Mouse (Mus musculus): Measurements from ENCODE around the gene Nmd3. TPM values are rescaled to one million over a fixed set of nuclear protein-coding genes. Genes with fewer than 3 reads are reported as not detected.

Gene Nmd3
- polyA plus RNA-seq, 1 experiment from 2014 or later: 109 TPM

DNA sequence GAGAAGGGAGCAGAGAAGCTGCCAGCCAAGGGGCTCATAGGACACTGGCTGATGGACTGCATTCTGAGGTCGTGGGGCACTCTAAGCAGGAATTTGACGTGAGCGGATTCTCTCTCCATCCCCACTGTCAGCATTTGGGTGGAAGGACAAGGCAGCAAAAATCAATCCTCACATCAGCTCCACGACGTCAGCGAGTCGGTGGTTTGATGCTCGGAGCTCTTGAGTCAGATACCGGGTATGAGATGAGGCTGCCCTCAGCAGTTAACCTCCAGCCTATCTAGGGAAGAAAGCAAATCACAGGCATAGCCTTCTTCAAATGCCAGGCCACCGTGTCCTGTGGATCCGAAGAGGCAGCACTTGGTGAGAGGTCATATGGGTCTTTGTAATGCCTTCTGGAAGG, 43.4 kb downstream of the Nmd3 start:
- H3K4me1 ChIP-seq: no peaks in the 10 kb centered on the region
- no peak for ATAC-seq (ENCODE audit: low FRiP score, low read depth)
- no peak overlapping the region for H3K4me3 ChIP-seq
- H3K9me3 ChIP-seq: no peaks in the 10 kb centered on the region
- no peak overlapping the region for H3K4me2 ChIP-seq (replicated peaks)
- WGBS: 96% methylated on average over 11 of the region's 11 CpGs
- no peak overlapping the region for H3K9ac ChIP-seq (replicated peaks)
- H3K36me3 ChIP-seq: peaks cover 14% of the 10 kb centered on the region
- H3K27ac ChIP-seq (replicated peaks): no peak overlapping the region
- no peaks in the 10 kb centered on the region for H3K27me3 ChIP-seq

DNA sequence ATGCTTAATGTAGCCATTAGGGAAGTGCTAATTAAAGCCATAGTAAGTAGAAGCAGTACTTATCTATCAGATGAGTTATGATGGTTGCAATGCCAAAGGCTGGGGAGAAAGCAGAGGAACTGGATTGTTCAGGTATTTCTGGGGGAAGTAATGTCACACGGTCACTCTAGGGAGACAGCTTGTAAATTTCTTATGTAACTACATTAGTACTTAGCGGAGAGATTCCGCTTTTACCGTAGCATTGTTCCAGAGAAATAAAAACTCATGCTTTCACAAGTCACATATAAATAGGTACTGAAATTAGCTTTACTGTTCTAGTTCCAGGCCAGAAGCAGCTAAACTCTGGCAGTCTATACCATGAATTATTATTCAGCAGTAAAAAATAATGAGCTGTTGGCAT, 47.4 kb downstream of the Nmd3 start:
- H3K4me2 ChIP-seq (replicated peaks): no peak overlapping the region
- H3K27me3 ChIP-seq: no peaks in the 10 kb centered on the region
- ATAC-seq (ENCODE audit: low FRiP score, low read depth): no peak
- no peak overlapping the region for H3K27ac ChIP-seq (replicated peaks)
- H3K36me3 ChIP-seq: peaks cover 14% of the 10 kb centered on the region
- H3K9ac ChIP-seq (replicated peaks): no peak overlapping the region
- H3K9me3 ChIP-seq: no peaks in the 10 kb centered on the region
- H3K4me3 ChIP-seq: no peak overlapping the region
- no peaks in the 10 kb centered on the region for H3K4me1 ChIP-seq
- 94% methylated on average over 4 of the region's 4 CpGs for WGBS

DNA sequence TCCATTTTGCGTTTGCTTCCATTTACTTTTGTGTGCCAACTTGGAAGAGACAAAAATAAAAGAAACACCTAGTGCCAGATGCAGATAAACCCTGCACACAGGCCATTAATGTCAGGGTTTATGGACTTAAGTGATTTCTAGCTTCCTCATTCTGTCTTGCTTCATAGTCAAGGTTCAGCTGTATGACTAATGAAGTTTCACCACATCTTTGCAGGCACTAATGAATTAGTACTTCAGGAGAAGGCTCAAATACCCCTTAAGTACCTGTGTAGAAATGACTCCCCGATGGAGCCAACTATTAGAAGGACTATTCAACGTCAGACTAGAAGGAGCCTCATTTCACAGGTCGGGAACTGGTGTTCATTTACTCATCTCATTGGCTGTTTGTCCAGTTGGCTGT, 51.6 kb downstream of the Nmd3 start:
- H3K9me3 ChIP-seq: no peaks in the 10 kb centered on the region
- H3K27ac ChIP-seq (replicated peaks): no peak overlapping the region
- 92% methylated on average over 4 of the region's 4 CpGs for WGBS
- H3K4me2 ChIP-seq (replicated peaks): no peak overlapping the region
- ATAC-seq (ENCODE audit: low FRiP score, low read depth): no peak
- no peaks in the 10 kb centered on the region for H3K36me3 ChIP-seq
- H3K4me3 ChIP-seq: no peak overlapping the region
- no peaks in the 10 kb centered on the region for H3K4me1 ChIP-seq
- no peaks in the 10 kb centered on the region for H3K27me3 ChIP-seq
- H3K9ac ChIP-seq (replicated peaks): no peak overlapping the region

DNA sequence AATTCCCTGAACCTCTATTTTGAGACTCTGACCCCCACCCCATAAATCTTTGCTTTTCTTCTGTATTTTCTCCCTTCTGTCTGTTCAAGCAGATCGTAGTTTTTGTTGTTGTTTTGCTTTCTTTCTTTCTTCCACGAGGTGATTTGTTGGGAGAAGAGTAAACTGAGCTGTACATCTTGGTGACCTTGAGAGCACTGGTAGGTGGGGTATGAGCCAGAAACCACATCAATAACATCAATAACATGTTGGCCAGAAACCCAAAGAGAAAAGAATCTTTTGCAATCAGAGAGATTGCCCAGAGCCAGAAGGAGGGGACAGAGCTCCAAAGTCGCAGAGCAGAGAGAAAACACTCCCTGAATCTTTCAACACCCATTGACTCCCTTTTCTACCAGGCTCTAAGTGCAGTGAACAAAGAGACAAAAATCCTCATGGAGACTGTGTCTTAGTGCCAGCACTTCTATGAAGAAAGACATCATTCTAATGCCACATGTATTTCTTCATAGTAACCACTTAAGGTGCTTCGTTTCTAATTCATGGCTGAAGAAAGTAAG, 57.5 kb downstream of the Nmd3 start:
- ATAC-seq (ENCODE audit: low FRiP score, low read depth): no peak
- Histone ChIP-seq H3K9me3 (no peaks in the 10 kb centered on the region), H3K9ac (replicated peaks) (no peak overlapping the region), H3K4me3 (no peak overlapping the region), H3K27ac (replicated peaks) (no peak overlapping the region), H3K4me2 (replicated peaks) (no peak overlapping the region), H3K4me1 (no peaks in the 10 kb centered on the region), H3K36me3 (no peaks in the 10 kb centered on the region), H3K27me3 (no peaks in the 10 kb centered on the region)
- WGBS: 82% methylated on average over 4 of the region's 4 CpGs

DNA sequence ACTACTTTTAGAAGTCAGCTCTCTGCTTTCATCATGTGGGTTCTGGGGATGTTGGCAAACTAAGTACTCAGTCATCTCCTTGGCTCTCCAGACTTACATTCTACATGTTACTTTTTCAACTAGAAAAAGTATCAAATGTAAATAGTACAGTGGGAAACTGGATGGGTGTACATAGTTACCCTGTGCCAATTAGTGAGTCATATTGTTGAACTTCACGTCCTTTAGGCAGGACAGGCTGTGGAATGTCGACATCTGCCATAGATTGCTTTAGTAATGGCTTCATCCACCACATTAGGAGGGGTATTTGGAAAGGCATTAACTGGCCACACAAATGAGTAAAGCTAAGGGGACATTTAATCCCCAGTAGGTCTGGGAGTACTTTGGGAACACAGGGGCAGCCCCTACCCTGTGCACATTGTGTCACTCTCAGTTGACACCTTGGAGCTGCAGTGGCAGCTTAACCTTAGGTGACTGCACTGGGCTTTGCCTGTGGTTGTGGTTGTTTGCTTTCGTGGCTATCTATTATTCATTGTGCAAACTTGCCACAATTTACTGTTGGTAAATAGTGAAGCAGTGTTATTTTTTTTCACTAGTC, 71.1 kb downstream of the Nmd3 start:
- Histone ChIP-seq H3K27ac (replicated peaks) (no peak overlapping the region), H3K27me3 (no peaks in the 10 kb centered on the region), H3K36me3 (no peaks in the 10 kb centered on the region), H3K4me1 (no peaks in the 10 kb centered on the region), H3K9me3 (no peaks in the 10 kb centered on the region), H3K4me3 (no peak overlapping the region), H3K9ac (replicated peaks) (no peak overlapping the region), H3K4me2 (replicated peaks) (no peak overlapping the region)
- ATAC-seq (ENCODE audit: low FRiP score, low read depth): no peak
- WGBS: 78% methylated on average over 3 of the region's 3 CpGs

DNA sequence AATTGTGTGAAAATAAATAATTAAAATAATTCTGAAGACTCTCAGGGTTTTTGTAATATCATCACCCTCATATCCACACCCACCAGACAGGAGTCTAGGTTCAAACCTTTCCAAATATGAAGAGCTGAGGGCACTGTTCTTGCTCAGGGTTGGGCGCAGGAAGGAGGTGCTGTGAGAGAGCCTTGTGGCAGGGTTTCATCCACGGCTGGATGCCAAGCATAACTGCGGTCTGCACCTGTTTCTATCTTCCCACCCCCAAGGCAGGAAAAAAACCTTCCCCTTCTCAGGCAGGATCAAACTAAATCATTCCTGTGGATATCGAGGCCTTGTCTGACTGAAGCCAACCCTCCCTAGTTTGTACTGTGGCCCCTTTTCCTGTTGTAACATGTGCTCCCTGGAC, 75.7 kb downstream of the Nmd3 start:
- Histone ChIP-seq H3K9me3 (no peaks in the 10 kb centered on the region), H3K4me1 (no peaks in the 10 kb centered on the region), H3K9ac (replicated peaks) (no peak overlapping the region), H3K36me3 (no peaks in the 10 kb centered on the region), H3K4me3 (no peak overlapping the region), H3K27ac (replicated peaks) (no peak overlapping the region), H3K27me3 (no peaks in the 10 kb centered on the region), H3K4me2 (replicated peaks) (no peak overlapping the region)
- ATAC-seq (ENCODE audit: low FRiP score, low read depth): no peak
- 91% methylated on average over 4 of the region's 4 CpGs for WGBS

DNA sequence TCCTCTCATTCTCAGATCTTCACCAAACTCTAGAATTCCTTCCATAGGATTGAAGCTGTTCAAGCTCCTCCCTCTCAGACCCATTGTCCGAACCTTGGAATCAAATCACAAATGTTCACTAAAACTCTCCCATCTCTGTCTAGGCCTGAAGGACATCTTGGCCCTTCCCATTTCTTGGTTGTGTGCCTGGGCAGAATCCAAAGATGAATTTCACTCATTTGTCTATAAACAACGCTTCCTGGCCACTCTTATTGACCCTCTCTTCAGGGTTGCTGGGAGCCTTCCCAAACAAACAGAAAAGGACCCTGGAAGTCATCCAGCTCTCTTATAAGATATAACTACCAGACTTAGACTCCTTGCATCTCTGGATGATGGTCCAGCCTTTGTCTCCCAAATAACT, 76.2 kb downstream of the Nmd3 start:
- 91% methylated on average over 2 of the region's 2 CpGs for WGBS
- H3K36me3 ChIP-seq: no peaks in the 10 kb centered on the region
- ATAC-seq (ENCODE audit: low FRiP score, low read depth): no peak

DNA sequence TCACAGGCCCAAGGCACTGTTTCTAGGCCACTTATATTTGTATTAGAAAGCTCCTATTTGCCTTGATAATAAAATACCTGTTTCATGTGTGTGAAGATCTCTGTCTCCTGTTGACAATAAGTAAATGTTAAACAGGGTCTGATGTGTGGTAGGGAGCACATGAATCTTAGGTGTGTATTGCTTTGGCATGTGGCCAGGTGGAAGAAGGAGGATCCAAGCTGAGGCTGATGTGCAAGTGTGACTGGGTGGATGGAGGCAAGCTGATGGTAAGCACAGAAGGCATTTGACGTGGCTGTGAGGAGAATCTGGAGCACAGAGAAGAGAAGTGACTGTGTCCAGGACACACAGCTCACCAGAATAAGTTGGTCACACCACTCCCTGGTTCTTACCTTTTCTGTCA, 77.3 kb downstream of the Nmd3 start:
- no peak overlapping the region for H3K4me2 ChIP-seq (replicated peaks)
- H3K27ac ChIP-seq (replicated peaks): no peak overlapping the region
- no peak overlapping the region for H3K4me3 ChIP-seq
- WGBS: 77% methylated on average over 1 of the region's 1 CpGs
- no peaks in the 10 kb centered on the region for H3K27me3 ChIP-seq
- H3K9ac ChIP-seq (replicated peaks): no peak overlapping the region
- H3K9me3 ChIP-seq: no peaks in the 10 kb centered on the region
- H3K4me1 ChIP-seq: no peaks in the 10 kb centered on the region
- no peak for ATAC-seq (ENCODE audit: low FRiP score, low read depth)
- H3K36me3 ChIP-seq: no peaks in the 10 kb centered on the region

More for the DNA sequence above, 76.2 kb downstream of the Nmd3 start:
- no peak overlapping the region for H3K4me3 ChIP-seq
- H3K9ac ChIP-seq (replicated peaks): no peak overlapping the region
- no peak overlapping the region for H3K4me2 ChIP-seq (replicated peaks)
- no peak overlapping the region for H3K27ac ChIP-seq (replicated peaks)
- H3K9me3 ChIP-seq: no peaks in the 10 kb centered on the region
- H3K27me3 ChIP-seq: no peaks in the 10 kb centered on the region
- no peaks in the 10 kb centered on the region for H3K4me1 ChIP-seq

DNA sequence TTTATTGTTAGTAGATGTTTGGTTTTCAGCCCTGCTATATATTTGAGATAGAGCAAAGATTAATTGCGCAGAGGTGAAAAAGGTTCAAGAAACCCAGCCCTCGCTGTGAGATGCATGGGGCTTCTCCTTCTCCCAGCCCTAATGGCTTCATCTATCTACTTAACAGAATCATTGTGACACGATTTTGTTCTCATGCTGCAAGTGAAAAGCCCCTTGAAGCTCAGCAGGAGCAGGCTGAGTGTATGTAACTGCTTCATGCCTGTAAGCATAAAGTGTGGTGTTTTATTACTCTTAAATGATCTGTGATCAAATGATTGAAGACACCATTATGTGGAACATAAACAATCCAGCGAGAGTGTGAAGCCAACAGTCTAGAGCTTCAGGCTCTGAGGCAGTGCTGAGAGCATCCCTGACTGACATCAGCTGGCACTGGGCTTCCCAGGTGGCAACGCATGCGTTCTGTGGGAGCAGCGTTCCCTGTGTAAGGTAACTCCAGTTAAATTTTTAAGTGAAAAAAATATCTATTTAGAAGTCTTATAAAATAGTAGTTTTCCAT, 79.1 kb downstream of the Nmd3 start:
- Histone ChIP-seq H3K27ac (replicated peaks) (no peak overlapping the region), H3K9me3 (no peaks in the 10 kb centered on the region), H3K36me3 (no peaks in the 10 kb centered on the region), H3K27me3 (no peaks in the 10 kb centered on the region), H3K4me2 (replicated peaks) (no peak overlapping the region), H3K4me3 (no peak overlapping the region), H3K9ac (replicated peaks) (no peak overlapping the region), H3K4me1 (no peaks in the 10 kb centered on the region)
- 82% methylated on average over 7 of the region's 7 CpGs for WGBS
- ATAC-seq (ENCODE audit: low FRiP score, low read depth): no peak

DNA sequence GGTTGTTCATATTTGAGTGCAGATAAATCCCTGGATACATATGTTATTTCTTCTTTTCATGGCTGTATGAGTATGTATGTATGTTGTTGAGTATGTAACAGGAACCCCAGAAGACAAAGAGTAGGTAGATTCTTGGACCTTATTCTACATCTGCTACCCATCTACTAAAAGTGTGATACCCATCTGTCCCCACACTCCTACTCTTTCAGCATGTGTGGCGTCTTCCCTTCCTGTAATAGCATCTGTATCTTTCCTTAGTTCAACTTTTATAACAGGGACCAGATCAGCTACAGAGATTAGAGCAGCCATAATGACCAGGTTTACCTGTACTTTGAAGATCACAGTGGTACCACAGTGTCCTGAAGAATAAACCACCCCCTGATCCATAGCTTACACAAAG, 81.4 kb downstream of the Nmd3 start:
- H3K4me2 ChIP-seq (replicated peaks): no peak overlapping the region
- no peak overlapping the region for H3K27ac ChIP-seq (replicated peaks)
- H3K27me3 ChIP-seq: no peaks in the 10 kb centered on the region
- H3K9me3 ChIP-seq: no peaks in the 10 kb centered on the region
- 80% methylated on average over 1 of the region's 1 CpGs for whole genome bisulfite sequencing
- H3K4me3 ChIP-seq: no peak overlapping the region
- H3K36me3 ChIP-seq: no peaks in the 10 kb centered on the region
- no peak for ATAC-seq (ENCODE audit: low FRiP score, low read depth)
- H3K4me1 ChIP-seq: no peaks in the 10 kb centered on the region
- H3K9ac ChIP-seq (replicated peaks): no peak overlapping the region

Other genes starting within 250 kb of the Nmd3 start
- 40.1 and 42.4 TPM in 2 replicates for gene B3galnt1, start 123.0 kb upstream of the Nmd3 start, polyA plus RNA-seq (2016; fragmentation: Nextera tagmentation; extraction: Ambion mirVana)
- gene Sptssb, start 138.0 kb downstream of the Nmd3 start, polyA plus RNA-seq (2016; fragmentation: Nextera tagmentation; extraction: Ambion mirVana): 0.17 and 0.24 TPM in 2 replicates